Mouse (Mus musculus): ENCODE results near the gene Mrgprh. TPM values are rescaled to one million over a fixed set of nuclear protein-coding genes. Genes with fewer than 3 reads are reported as not detected.

The Mrgprh gene
- not detected in 2 replicates for polyA plus RNA-seq (2016; fragmentation: Nextera tagmentation; extraction: Ambion mirVana)

- no peak within 1 kb of the TSS for H3K4me3 ChIP-seq
These were observed at the start of gene Mrgprh for GRCm38 (mm10) chr17:12875734-12876133. Mrgprh (plus strand) TSS chr17:12876034.

GRCm38 (mm10) chr17:12830351-12830750 is 45.5 kb upstream of the Mrgprh start:
- Histone ChIP-seq H3K27ac (replicated peaks) (no peak overlapping the region), H3K4me1 (peaks cover 7% of the 10 kb centered on the region), H3K27me3 (replicated peaks; ENCODE audit: low read depth, poor library complexity, severe bottlenecking) (no peaks in the 10 kb centered on the region), H3K36me3 (replicated peaks) (no peaks in the 10 kb centered on the region), H3K4me3 (no peak overlapping the region), H3K9me3 (peaks cover 17% of the 10 kb centered on the region; the same call in 1 of the 2 replicates)
- WGBS = 80% methylated on average over 5 of the region's 5 CpGs
- DNase-seq (ENCODE audit: low spot score) = no peak

More at GRCm38 (mm10) chr17:12875734-12876133, at the start of gene Mrgprh:
- H3K4me1 ChIP-seq = peaks cover 29% of the 10 kb centered on the region
- H3K9me3 ChIP-seq = no peaks in the 10 kb centered on the region
- peaks cover 17% of the 10 kb centered on the region; the same call in 1 of the 2 replicates for H3K27me3 ChIP-seq (replicated peaks; ENCODE audit: low read depth, poor library complexity, severe bottlenecking)
- no peaks in the 10 kb centered on the region for H3K36me3 ChIP-seq (replicated peaks)
- no peak for DNase-seq (ENCODE audit: low spot score)
- 82% methylated on average over 5 of the region's 5 CpGs for WGBS
- no peak within 1 kb of the TSS for H3K27ac ChIP-seq (replicated peaks)

- peaks cover 7% of the 10 kb centered on the region for H3K4me1 ChIP-seq
- H3K27ac ChIP-seq (replicated peaks) = no peak overlapping the region
- no peaks in the 10 kb centered on the region for H3K27me3 ChIP-seq (replicated peaks; ENCODE audit: low read depth, poor library complexity, severe bottlenecking)
- H3K4me3 ChIP-seq = no peak overlapping the region
- H3K36me3 ChIP-seq (replicated peaks) = no peaks in the 10 kb centered on the region
- H3K9me3 ChIP-seq = peaks cover 5% of the 10 kb centered on the region; the same call in 1 of the 2 replicates
- no peak for DNase-seq (ENCODE audit: low spot score)
- WGBS = 91% methylated on average over 3 of the region's 3 CpGs
These were observed 43.6 kb upstream of the Mrgprh start for GRCm38 (mm10) chr17:12832231-12832630.

GRCm38 (mm10) chr17:12832657-12833056 is 43.2 kb upstream of the Mrgprh start:
- Histone ChIP-seq H3K9me3 (peaks cover 4% of the 10 kb centered on the region; the same call in 1 of the 2 replicates), H3K4me3 (no peak overlapping the region), H3K4me1 (peaks cover 7% of the 10 kb centered on the region), H3K36me3 (replicated peaks) (no peaks in the 10 kb centered on the region), H3K27me3 (replicated peaks; ENCODE audit: low read depth, poor library complexity, severe bottlenecking) (no peaks in the 10 kb centered on the region), H3K27ac (replicated peaks) (no peak overlapping the region)
- 93% methylated on average over 4 of the region's 4 CpGs for WGBS
- DNase-seq (ENCODE audit: low spot score) = no peak

- Histone ChIP-seq H3K9me3 (peaks cover 2% of the 10 kb centered on the region; the same call in 1 of the 2 replicates), H3K4me3 (no peak overlapping the region), H3K4me1 (peaks cover 7% of the 10 kb centered on the region), H3K36me3 (replicated peaks) (no peaks in the 10 kb centered on the region), H3K27ac (replicated peaks) (no peak overlapping the region), H3K27me3 (replicated peaks; ENCODE audit: low read depth, poor library complexity, severe bottlenecking) (no peaks in the 10 kb centered on the region)
- DNase-seq (ENCODE audit: low spot score) = no peak
- WGBS = 80% methylated on average over 3 of the region's 3 CpGs
These were observed 41.5 kb upstream of the Mrgprh start for GRCm38 (mm10) chr17:12834317-12834716.

GRCm38 (mm10) chr17:12834826-12835225 is 41.0 kb upstream of the Mrgprh start:
- peak; percentile 42 for DNase-seq (ENCODE audit: low spot score)
- peaks cover 10% of the 10 kb centered on the region for H3K4me1 ChIP-seq
- H3K36me3 ChIP-seq (replicated peaks) = no peaks in the 10 kb centered on the region
- whole genome bisulfite sequencing = 57% methylated on average over 3 of the region's 3 CpGs
- no peak overlapping the region for H3K4me3 ChIP-seq
- H3K27ac ChIP-seq (replicated peaks) = no peak overlapping the region
- H3K9me3 ChIP-seq = no peaks in the 10 kb centered on the region
- no peaks in the 10 kb centered on the region for H3K27me3 ChIP-seq (replicated peaks; ENCODE audit: low read depth, poor library complexity, severe bottlenecking)

- 90% methylated on average over 5 of the region's 5 CpGs for WGBS
- Histone ChIP-seq H3K4me1 (peaks cover 10% of the 10 kb centered on the region), H3K27me3 (replicated peaks; ENCODE audit: low read depth, poor library complexity, severe bottlenecking) (no peaks in the 10 kb centered on the region), H3K36me3 (replicated peaks) (no peaks in the 10 kb centered on the region), H3K9me3 (no peaks in the 10 kb centered on the region), H3K27ac (replicated peaks) (no peak overlapping the region), H3K4me3 (no peak overlapping the region)
- no peak for DNase-seq (ENCODE audit: low spot score)
These were observed 40.1 kb upstream of the Mrgprh start for GRCm38 (mm10) chr17:12835738-12836137.

GRCm38 (mm10) chr17:12839475-12840267 is 36.2 kb upstream of the Mrgprh start:
- H3K27me3 ChIP-seq (replicated peaks; ENCODE audit: low read depth, poor library complexity, severe bottlenecking) = no peaks in the 10 kb centered on the region

GRCm38 (mm10) chr17:12843826-12844225 is 32.0 kb upstream of the Mrgprh start:
- Histone ChIP-seq H3K4me3 (no peak overlapping the region), H3K36me3 (replicated peaks) (no peaks in the 10 kb centered on the region), H3K27ac (replicated peaks) (no peak overlapping the region), H3K4me1 (peaks cover 20% of the 10 kb centered on the region), H3K9me3 (no peaks in the 10 kb centered on the region), H3K27me3 (replicated peaks; ENCODE audit: low read depth, poor library complexity, severe bottlenecking) (no peaks in the 10 kb centered on the region)
- no peak for DNase-seq (ENCODE audit: low spot score)
- WGBS = 83% methylated on average over 6 of the region's 6 CpGs

More at GRCm38 (mm10) chr17:12839475-12840267, 36.2 kb upstream of the Mrgprh start:
- no peak overlapping the region for H3K27ac ChIP-seq (replicated peaks)
- no peaks in the 10 kb centered on the region for H3K9me3 ChIP-seq
- no peak overlapping the region for H3K4me3 ChIP-seq
- whole genome bisulfite sequencing = 69% methylated on average over 10 of the region's 10 CpGs
- no peaks in the 10 kb centered on the region for H3K36me3 ChIP-seq (replicated peaks)
- H3K4me1 ChIP-seq = peaks cover 12% of the 10 kb centered on the region
- no peak for DNase-seq (ENCODE audit: low spot score)

GRCm38 (mm10) chr17:12844540-12844939 is 31.3 kb upstream of the Mrgprh start:
- 94% methylated on average over 4 of the region's 4 CpGs for WGBS
- no peak overlapping the region for H3K4me3 ChIP-seq

GRCm38 (mm10) chr17:12845862-12846261 is 30.0 kb upstream of the Mrgprh start:
- 28% methylated on average over 5 of the region's 5 CpGs for WGBS
- no peak overlapping the region for H3K4me3 ChIP-seq
- H3K36me3 ChIP-seq (replicated peaks) = no peaks in the 10 kb centered on the region
- no peaks in the 10 kb centered on the region for H3K27me3 ChIP-seq (replicated peaks; ENCODE audit: low read depth, poor library complexity, severe bottlenecking)
- H3K27ac ChIP-seq (replicated peaks) = peak overlapping the region; percentile 36; the same call in 1 of the 2 replicates
- no peak for DNase-seq (ENCODE audit: low spot score)
- peaks cover 17% of the 10 kb centered on the region for H3K4me1 ChIP-seq
- no peaks in the 10 kb centered on the region for H3K9me3 ChIP-seq

More at GRCm38 (mm10) chr17:12844540-12844939, 31.3 kb upstream of the Mrgprh start:
- peaks cover 18% of the 10 kb centered on the region for H3K4me1 ChIP-seq
- no peak overlapping the region for H3K27ac ChIP-seq (replicated peaks)
- H3K36me3 ChIP-seq (replicated peaks) = no peaks in the 10 kb centered on the region
- no peak for DNase-seq (ENCODE audit: low spot score)
- H3K27me3 ChIP-seq (replicated peaks; ENCODE audit: low read depth, poor library complexity, severe bottlenecking) = no peaks in the 10 kb centered on the region
- H3K9me3 ChIP-seq = no peaks in the 10 kb centered on the region

GRCm38 (mm10) chr17:12846474-12846873 is 29.4 kb upstream of the Mrgprh start:
- DNase-seq (ENCODE audit: low spot score) = no peak
- Histone ChIP-seq H3K27me3 (replicated peaks; ENCODE audit: low read depth, poor library complexity, severe bottlenecking) (no peaks in the 10 kb centered on the region), H3K4me1 (peaks cover 17% of the 10 kb centered on the region), H3K27ac (replicated peaks) (peak overlapping the region; percentile 36), H3K4me3 (no peak overlapping the region), H3K9me3 (no peaks in the 10 kb centered on the region), H3K36me3 (replicated peaks) (no peaks in the 10 kb centered on the region)
- WGBS = 86% methylated on average over 5 of the region's 5 CpGs

GRCm38 (mm10) chr17:12847736-12848135 is 28.1 kb upstream of the Mrgprh start:
- Histone ChIP-seq H3K9me3 (no peaks in the 10 kb centered on the region), H3K36me3 (replicated peaks) (no peaks in the 10 kb centered on the region), H3K4me1 (peaks cover 17% of the 10 kb centered on the region), H3K27ac (replicated peaks) (no peak overlapping the region), H3K4me3 (no peak overlapping the region), H3K27me3 (replicated peaks; ENCODE audit: low read depth, poor library complexity, severe bottlenecking) (no peaks in the 10 kb centered on the region)
- WGBS = 71% methylated on average over 4 of the region's 4 CpGs
- no peak for DNase-seq (ENCODE audit: low spot score)

Data from embryonic facial prominence, embryonic 10.5 days (tissue).